Mouse (Mus musculus): ENCODE data around the gene Ctnnb1.

DNA sequence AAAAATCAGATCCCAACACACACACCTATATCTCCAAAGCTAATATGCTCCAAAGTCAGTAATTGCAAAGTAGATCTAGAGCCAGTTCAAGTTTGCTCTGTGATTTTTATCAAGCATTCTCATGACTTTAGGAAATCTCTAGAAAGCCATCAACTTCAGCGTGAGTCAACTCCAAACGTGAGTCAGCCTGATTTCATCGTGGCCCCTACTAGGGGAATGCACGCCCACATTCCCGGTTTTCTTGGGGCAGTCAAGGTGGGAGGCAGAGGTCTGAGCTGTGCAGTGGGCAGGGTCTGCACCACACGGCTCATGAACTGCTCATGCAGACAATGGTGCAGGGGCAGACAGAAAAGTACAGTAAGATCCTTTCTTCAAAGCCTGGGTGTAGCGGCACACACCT lies 76.9 kb downstream of the Ctnnb1 start:
- TF ChIP-seq POLR2A (IDR thresholded peaks at IDR 0.05; ENCODE audit: borderline replicate concordance, low read depth, low read length): no peak
- no peak for TF ChIP-seq CTCF (IDR thresholded peaks at IDR 0.05; ENCODE audit: low read depth, low read length)

Data from bone marrow macrophage, adult 2 months (primary cell).